Mouse (Mus musculus) left cerebral cortex, postnatal 10 days (tissue): ENCODE measurements at regions not wholly inside any gene's neighbourhood (a gene's known extent, or its start where the extent isn't known, plus 50 kb on each side); places are given as distances from the start of the nearest gene placed in this dataset.

ENCODE experiments used
- DNase-seq, 2 experiments: peaks; one replicate each; pipeline ENCODE4 v3.0.0; 2021 to 2022; ENCODE audit warnings: low spot score in 2 of 2, mixed read lengths in 1 of 2; ENCODE audit errors: extremely low spot score in 1 of 2
- intact Hi-C: fragments of 180-260 bp; cut with DNase I; formaldehyde crosslinking; loops from one replicate; pipeline ENCODE4 v1.15.1; 2025

GRCm38 (mm10) chr10:125467503-125467902 lies 78.2 kb upstream of the Slc16a7 start:
- DNase-seq = no peak
- intact Hi-C loops = no loop called here

GRCm38 (mm10) chr10:125488350-125488749 lies 99.1 kb upstream of the Slc16a7 start:
- intact Hi-C loops = no loop called here
- DNase-seq = no peak

GRCm38 (mm10) chr10:125490395-125490794 lies 101.1 kb upstream of the Slc16a7 start:
- intact Hi-C loops = loop anchor here (10.0 kb wide), 1 partner anchor 226 kb away; no protein-coding TSS in a partner anchor
- DNase-seq = no peak

GRCm38 (mm10) chr10:125494489-125494888 lies 105.2 kb upstream of the Slc16a7 start:
- intact Hi-C loops = loop anchor here (10.0 kb wide), 1 partner anchor 230 kb away; no protein-coding TSS in a partner anchor
- DNase-seq = no peak

GRCm38 (mm10) chr10:125498347-125498746 lies 109.1 kb upstream of the Slc16a7 start:
- intact Hi-C loops = loop anchor here (10.0 kb wide), 1 partner anchor 234 kb away; no protein-coding TSS in a partner anchor
- peak in 1 of 2 experiments; percentile 3 for DNase-seq

GRCm38 (mm10) chr10:125500338-125500737 lies 111.1 kb upstream of the Slc16a7 start:
- intact Hi-C loops = no loop called here
- DNase-seq = no peak

- intact Hi-C loops = no loop called here
- no peak for DNase-seq
Observed at GRCm38 (mm10) chr10:125515026-125515425, 125.8 kb upstream of the Slc16a7 start.

- DNase-seq = no peak
- intact Hi-C loops = no loop called here
Observed at GRCm38 (mm10) chr10:125530876-125531275, 141.6 kb upstream of the Slc16a7 start.

GRCm38 (mm10) chr10:125538316-125538715 lies 149.1 kb upstream of the Slc16a7 start:
- DNase-seq = peak in 1 of 2 experiments; percentile 4
- intact Hi-C loops = no loop called here

- intact Hi-C loops = no loop called here
- peak; percentile 15 to 19 for DNase-seq
Observed at GRCm38 (mm10) chr10:125586489-125587147, 197.4 kb upstream of the Slc16a7 start.

- intact Hi-C loops = no loop called here
- no peak for DNase-seq
Observed at GRCm38 (mm10) chr10:125593006-125593405, 203.7 kb upstream of the Slc16a7 start.

- intact Hi-C loops = no loop called here
- no peak for DNase-seq
Observed at GRCm38 (mm10) chr10:125607787-125608617, 218.7 kb upstream of the Slc16a7 start.

GRCm38 (mm10) chr10:125610353-125610752 lies 221.1 kb upstream of the Slc16a7 start:
- intact Hi-C loops = no loop called here
- DNase-seq = no peak

GRCm38 (mm10) chr10:125612773-125613172 lies 223.5 kb upstream of the Slc16a7 start:
- DNase-seq = no peak
- intact Hi-C loops = no loop called here

- DNase-seq = no peak
- intact Hi-C loops = no loop called here
Observed at GRCm38 (mm10) chr10:125621376-125621775, 232.1 kb upstream of the Slc16a7 start.

- intact Hi-C loops = no loop called here
- DNase-seq = no peak
Observed at GRCm38 (mm10) chr10:125623836-125624235, 234.6 kb upstream of the Slc16a7 start.

GRCm38 (mm10) chr10:125667906-125668305 lies 278.6 kb upstream of the Slc16a7 start:
- no peak for DNase-seq
- intact Hi-C loops = no loop called here

- intact Hi-C loops = no loop called here
- DNase-seq = no peak
Observed at GRCm38 (mm10) chr10:125673637-125674036, 284.4 kb upstream of the Slc16a7 start.

GRCm38 (mm10) chr10:125679644-125680043 lies 286.3 kb upstream of the Lrig3 start:
- no peak for DNase-seq
- intact Hi-C loops = no loop called here

- DNase-seq = no peak
- intact Hi-C loops = no loop called here
Observed at GRCm38 (mm10) chr10:125685130-125685529, 280.8 kb upstream of the Lrig3 start.
